Mouse (Mus musculus): ENCODE results near the gene Gpbar1. TPM values are rescaled to one million over a fixed set of nuclear protein-coding genes. Genes with fewer than 3 reads are reported as not detected.
"Not testable (repeated sequence)": the region's sequence is repeated elsewhere in the genome, so short reads cannot be mapped to it uniquely, and the experiment has no call there.

Gpbar1 gene
- total RNA-seq, 2 experiments from 2014 or later, result not detected

GRCm38 (mm10) chr1:74316114-74316827, 37.9 kb downstream of the Gpbar1 start:
- DNase-seq (ENCODE audit: low spot score in 2 of 2), result no peak

GRCm38 (mm10) chr1:74318711-74319110, 40.4 kb downstream of the Gpbar1 start:
- DNase-seq (ENCODE audit: low spot score in 2 of 2), result no peak

- no peak for DNase-seq (ENCODE audit: low spot score in 2 of 2)
Measured at GRCm38 (mm10) chr1:74321396-74321795, 43.0 kb downstream of the Gpbar1 start.

DNA sequence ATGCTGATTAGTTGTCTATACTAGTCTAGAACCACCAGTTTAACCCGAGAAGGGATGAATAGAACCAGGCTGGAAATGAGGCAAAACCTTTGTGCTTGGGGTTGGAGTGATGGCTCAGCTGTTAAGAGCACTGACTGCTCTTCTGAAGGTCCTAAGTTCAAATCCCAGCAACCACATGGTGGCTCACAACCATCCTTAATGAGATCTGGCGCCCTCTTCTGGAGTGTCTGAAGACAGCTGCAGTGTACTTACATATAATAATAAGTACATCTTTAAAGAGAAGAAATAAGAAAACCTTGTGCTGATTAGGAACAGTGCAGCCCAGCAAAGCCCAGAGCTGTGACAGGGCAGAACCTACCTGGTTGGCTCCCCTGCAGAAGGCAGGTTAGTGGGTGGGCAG, 48.6 kb downstream of the Gpbar1 start:
- not testable (repeated sequence) for DNase-seq (ENCODE audit: low spot score in 2 of 2)

Other genes with a start within 250 kb of the Gpbar1 start
- 10 to 100 TPM; 37.0 to 39.6 TPM for gene Tns1, start 154.1 kb upstream of the Gpbar1 start, total RNA-seq (2021)
- gene Rufy4, start 153.0 kb upstream of the Gpbar1 start, total RNA-seq (2021), result not detected
- gene Cxcr2, start 124.6 kb upstream of the Gpbar1 start, total RNA-seq (2021), result not detected
- gene Cxcr1, start 83.9 kb upstream of the Gpbar1 start, total RNA-seq (2021), result not detected
- 100 to 1,000 TPM; 376 to 401 TPM for gene Arpc2, start 42.5 kb upstream of the Gpbar1 start, total RNA-seq (2021)
- 100 to 1,000 TPM; 163 to 168 TPM for gene Aamp, start 6.2 kb downstream of the Gpbar1 start, total RNA-seq (2021)
- 100 to 1,000 TPM; 192 to 206 TPM for gene Pnkd, start 6.4 kb downstream of the Gpbar1 start, total RNA-seq (2021)
- gene Tmbim1, start 27.1 kb downstream of the Gpbar1 start, total RNA-seq (2021), result 10 to 100 TPM; 23.6 to 27.1 TPM
- gene Catip, start 83.6 kb downstream of the Gpbar1 start, total RNA-seq (2021), result 1 to 10 TPM; 1.0 to 1.2 TPM
- 1 to 10 TPM; 3.2 to 4.5 TPM for gene Slc11a1, start 96.6 kb downstream of the Gpbar1 start, total RNA-seq (2021)
- gene Ctdsp1, start 113.0 kb downstream of the Gpbar1 start, total RNA-seq (2021), result 10 to 100 TPM; 28.9 to 29.1 TPM
- gene Vil1, start 130.8 kb downstream of the Gpbar1 start, total RNA-seq (2021), result under 1 TPM; 0.32 to 0.36 TPM
- 10 to 100 TPM; 24.6 to 27.0 TPM for gene Cnot9, start 227.5 kb downstream of the Gpbar1 start, total RNA-seq (2021)

Data from layer of hippocampus, adult 18-20 months (tissue).